Mouse (Mus musculus) hindbrain, embryonic 11.5 days (tissue): ENCODE measurements around the gene Kdm1a. TPM values are rescaled to one million over a fixed set of nuclear protein-coding genes. Genes with fewer than 3 reads are reported as not detected.

Experiments
- ATAC-seq: fragments of 200-750 bp; cut with Nextera tagmentation; 2 replicates; pipeline ENCODE4 v1.8.0; 2017; ENCODE audit warnings: mild to moderate bottlenecking, moderate TSS enrichment, moderate library complexity; ENCODE audit not compliant: low FRiP score
- DNase-seq: peaks from one replicate; pipeline ENCODE4 v3.0.0-alpha.2; 2015; ENCODE audit warnings: low spot score
- H3K27ac ChIP-seq: fragments of 300-500 bp; sonication (generic); 2 replicates; pipeline ENCODE4 v1.5.1; 2014; ENCODE audit warnings: mild to moderate bottlenecking, low read depth, low read length
- H3K27me3 ChIP-seq: fragments of 300-500 bp; sonication (generic); 2 replicates; pipeline ENCODE4 v1.6.1; 2014; ENCODE audit warnings: mild to moderate bottlenecking, low read length, moderate library complexity, mixed read lengths; ENCODE audit not compliant: control insufficient read depth, insufficient read depth
- H3K36me3 ChIP-seq: fragments of 300-500 bp; sonication (generic); 2 replicates; pipeline ENCODE4 v1.6.1; 2014; ENCODE audit warnings: mild to moderate bottlenecking, low read length, moderate library complexity, mixed read lengths; ENCODE audit not compliant: control insufficient read depth, insufficient read depth
- H3K4me1 ChIP-seq: fragments of 300-500 bp; sonication (generic); replicated peaks from 2 replicates; pipeline ENCODE4 v1.6.1; 2014; ENCODE audit warnings: low read length, mixed read lengths; ENCODE audit not compliant: control insufficient read depth, insufficient read depth
- H3K4me2 ChIP-seq: fragments of 300-500 bp; sonication (generic); replicated peaks from 2 replicates; pipeline ENCODE4 v1.6.1; 2014; ENCODE audit warnings: mild to moderate bottlenecking, low read depth, low read length
- H3K4me3 ChIP-seq: fragments of 300-500 bp; sonication (generic); 2 replicates; pipeline ENCODE4 v1.5.1; 2014; ENCODE audit warnings: low read depth, low read length
- H3K9ac ChIP-seq: fragments of 300-500 bp; sonication (generic); 2 replicates; pipeline ENCODE4 v1.6.1; 2014; ENCODE audit warnings: low read depth, low read length
- H3K9me3 ChIP-seq: fragments of 300-500 bp; sonication (generic); 2 replicates; pipeline ENCODE4 v1.6.1; 2016; ENCODE audit warnings: low read length; ENCODE audit not compliant: control insufficient read depth
- WGBS: fragments of 180-500 bp; shearing (Covaris S2); extraction: QIAGEN DNeasy Blood & Tissue Kit; methylation state at CpG from one replicate; pipeline ENCODE4 v1.1.7; 2014; 5-methylcytosine and 5-hydroxymethylcytosine counted together
- polyA plus RNA-seq: library from polyadenylated mRNA; unstranded; fragments of >200 nt; fragmentation: Nextera tagmentation; extraction: Ambion mirVana; gene quantifications from 2 replicates; pipeline ENCODE4 v1.2.1, GENCODE M21; 2014

The Kdm1a gene
- polyA plus RNA-seq, 1 experiment from 2014 or later = 91.7 TPM

DNA sequence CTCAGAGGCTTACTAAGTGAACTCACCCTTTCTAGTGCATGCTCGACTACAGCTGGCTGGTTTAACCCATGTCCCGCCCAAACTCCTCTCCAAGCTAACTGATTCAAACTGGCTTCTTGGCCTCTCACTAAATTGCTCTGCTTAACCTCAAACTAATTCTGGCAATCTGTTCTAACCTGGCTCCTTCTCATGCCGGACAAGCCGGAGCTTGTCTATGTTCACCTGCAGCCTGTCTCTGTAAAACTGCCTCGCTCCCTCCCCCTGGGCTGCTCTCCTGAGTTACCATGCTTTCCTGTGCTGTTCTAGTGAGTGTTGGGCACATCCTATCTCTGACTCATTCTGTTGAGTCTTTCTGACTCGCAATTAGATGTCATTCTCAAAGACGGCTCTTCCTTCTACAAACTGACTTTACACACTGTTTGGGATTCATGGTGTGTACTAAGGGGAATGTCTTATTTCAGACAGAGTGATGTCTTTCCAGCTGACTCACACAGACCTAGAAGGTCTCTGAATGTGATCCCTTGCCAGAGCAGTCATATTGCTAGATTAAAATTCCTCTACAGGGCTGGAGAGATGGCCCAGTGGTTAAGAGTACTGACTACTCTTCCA is 4.2 kb downstream of the Kdm1a start:
- ATAC-seq = no peak
- no peaks in the 10 kb centered on the region for H3K9me3 ChIP-seq
- no peak overlapping the region for H3K27ac ChIP-seq
- H3K4me1 ChIP-seq = no peaks in the 10 kb centered on the region; the same call in 1 of the 2 replicates
- no peak overlapping the region for H3K4me3 ChIP-seq
- H3K27me3 ChIP-seq = no peaks in the 10 kb centered on the region
- WGBS = 96% methylated on average over 7 of the region's 7 CpGs
- H3K36me3 ChIP-seq = no peaks in the 10 kb centered on the region
- H3K9ac ChIP-seq = no peak overlapping the region
- no peak overlapping the region for H3K4me2 ChIP-seq
- DNase-seq = no peak

DNA sequence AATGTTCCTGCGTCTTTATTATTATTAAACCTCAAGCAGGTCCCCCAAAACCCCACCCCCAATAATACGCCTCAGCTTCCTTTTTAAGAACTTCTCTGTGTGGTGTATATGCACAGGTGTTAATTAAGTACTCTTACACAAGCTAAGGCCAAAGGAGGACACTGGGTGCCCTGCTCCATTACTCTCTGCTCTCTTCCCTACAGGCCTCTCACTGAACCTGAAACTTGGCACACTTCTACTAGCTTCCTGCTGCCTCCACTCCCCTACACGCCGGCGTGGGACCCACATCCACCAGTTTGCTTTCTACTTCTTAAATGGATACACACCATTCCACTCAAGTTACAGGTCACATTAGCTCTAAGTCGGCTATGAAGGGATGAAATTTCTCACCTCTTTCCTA is 7.3 kb downstream of the Kdm1a start:
- DNase-seq (no peak), ATAC-seq (no peak)
- no peaks in the 10 kb centered on the region for H3K27me3 ChIP-seq
- no peak overlapping the region for H3K9ac ChIP-seq
- H3K9me3 ChIP-seq = no peaks in the 10 kb centered on the region
- no peak overlapping the region for H3K4me2 ChIP-seq
- no peak overlapping the region for H3K4me3 ChIP-seq
- WGBS = 93% methylated on average over 6 of the region's 6 CpGs
- H3K36me3 ChIP-seq = no peaks in the 10 kb centered on the region
- no peaks in the 10 kb centered on the region for H3K4me1 ChIP-seq
- no peak overlapping the region for H3K27ac ChIP-seq

DNA sequence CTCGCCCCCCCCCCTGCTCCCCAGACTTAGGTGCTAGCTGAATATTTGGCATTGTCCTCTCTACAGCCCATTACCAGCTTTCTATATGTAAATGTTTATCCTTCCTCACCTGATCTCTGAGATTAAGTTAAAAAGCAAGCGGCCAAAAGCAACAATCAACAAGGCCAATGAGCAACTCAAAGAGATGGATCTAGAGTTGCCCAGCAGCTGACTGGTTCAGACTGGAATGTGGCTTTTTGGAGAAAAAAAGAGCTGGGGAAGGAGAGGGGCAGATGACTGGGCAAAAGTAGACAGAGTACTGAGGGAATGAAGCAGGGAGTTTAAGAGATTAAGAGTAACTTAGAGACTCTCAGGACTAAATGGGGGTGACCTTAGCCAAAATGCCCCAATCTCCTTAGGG is 8.5 kb downstream of the Kdm1a start:
- H3K27me3 ChIP-seq = no peaks in the 10 kb centered on the region
- WGBS = 89% methylated on average over 2 of the region's 2 CpGs
- H3K4me1 ChIP-seq = no peaks in the 10 kb centered on the region
- H3K9ac ChIP-seq = no peak overlapping the region
- ATAC-seq (no peak), DNase-seq (no peak)
- no peak overlapping the region for H3K27ac ChIP-seq
- no peak overlapping the region for H3K4me3 ChIP-seq
- H3K4me2 ChIP-seq = no peak overlapping the region
- no peaks in the 10 kb centered on the region for H3K36me3 ChIP-seq
- H3K9me3 ChIP-seq = no peaks in the 10 kb centered on the region

DNA sequence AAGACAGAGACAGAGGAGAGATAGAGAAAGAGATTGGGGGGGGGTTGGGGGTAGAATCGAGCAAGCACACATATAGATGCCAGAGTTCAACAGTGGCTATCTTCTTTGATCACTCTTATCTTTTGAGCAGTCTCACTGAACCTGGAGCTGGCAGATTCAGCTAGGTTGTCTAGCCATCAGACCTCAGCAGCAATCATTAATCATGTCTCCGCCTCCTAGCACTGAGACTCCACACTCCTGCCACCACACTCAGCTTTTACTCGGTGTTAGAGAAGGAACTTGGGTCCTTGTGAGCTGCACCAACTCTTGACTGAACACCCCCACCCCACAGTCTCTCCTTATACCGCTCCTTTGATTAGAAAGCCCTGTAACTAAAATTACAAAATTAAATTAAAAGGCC is 10.4 kb downstream of the Kdm1a start:
- H3K4me2 ChIP-seq = no peak overlapping the region
- DNase-seq = no peak
- no peak overlapping the region for H3K9ac ChIP-seq
- no peak for ATAC-seq
- no peaks in the 10 kb centered on the region for H3K36me3 ChIP-seq
- no peaks in the 10 kb centered on the region for H3K4me1 ChIP-seq
- no peaks in the 10 kb centered on the region for H3K9me3 ChIP-seq
- WGBS = 72% methylated on average over 4 of the region's 4 CpGs
- H3K27me3 ChIP-seq = no peaks in the 10 kb centered on the region
- H3K27ac ChIP-seq = no peak overlapping the region
- no peak overlapping the region for H3K4me3 ChIP-seq

DNA sequence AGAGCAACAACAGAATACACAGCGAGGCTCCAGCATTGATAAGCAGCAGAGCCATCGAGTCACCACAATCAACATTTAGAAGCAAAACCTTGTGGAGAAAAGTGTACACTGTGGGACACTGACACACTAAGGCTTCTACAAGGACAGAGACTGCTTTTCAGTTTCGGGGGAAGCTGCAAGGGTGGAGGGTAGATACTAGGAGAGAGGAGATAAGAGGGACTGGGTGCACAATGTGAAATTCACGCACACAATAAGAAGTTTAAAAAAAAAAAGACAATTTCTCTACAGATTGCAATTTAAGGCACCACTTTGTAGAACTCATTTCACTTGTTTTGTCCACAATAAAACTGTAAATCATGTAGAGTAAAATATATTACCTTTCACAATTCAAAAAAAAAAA is 14.5 kb downstream of the Kdm1a start:
- H3K27me3 ChIP-seq = no peaks in the 10 kb centered on the region
- H3K9ac ChIP-seq = no peak overlapping the region
- H3K4me1 ChIP-seq = no peaks in the 10 kb centered on the region
- no peak overlapping the region for H3K4me2 ChIP-seq
- H3K27ac ChIP-seq = no peak overlapping the region
- 95% methylated on average over 4 of the region's 4 CpGs for WGBS
- ATAC-seq (no peak), DNase-seq (no peak)
- H3K4me3 ChIP-seq = no peak overlapping the region
- H3K9me3 ChIP-seq = no peaks in the 10 kb centered on the region
- no peaks in the 10 kb centered on the region for H3K36me3 ChIP-seq

DNA sequence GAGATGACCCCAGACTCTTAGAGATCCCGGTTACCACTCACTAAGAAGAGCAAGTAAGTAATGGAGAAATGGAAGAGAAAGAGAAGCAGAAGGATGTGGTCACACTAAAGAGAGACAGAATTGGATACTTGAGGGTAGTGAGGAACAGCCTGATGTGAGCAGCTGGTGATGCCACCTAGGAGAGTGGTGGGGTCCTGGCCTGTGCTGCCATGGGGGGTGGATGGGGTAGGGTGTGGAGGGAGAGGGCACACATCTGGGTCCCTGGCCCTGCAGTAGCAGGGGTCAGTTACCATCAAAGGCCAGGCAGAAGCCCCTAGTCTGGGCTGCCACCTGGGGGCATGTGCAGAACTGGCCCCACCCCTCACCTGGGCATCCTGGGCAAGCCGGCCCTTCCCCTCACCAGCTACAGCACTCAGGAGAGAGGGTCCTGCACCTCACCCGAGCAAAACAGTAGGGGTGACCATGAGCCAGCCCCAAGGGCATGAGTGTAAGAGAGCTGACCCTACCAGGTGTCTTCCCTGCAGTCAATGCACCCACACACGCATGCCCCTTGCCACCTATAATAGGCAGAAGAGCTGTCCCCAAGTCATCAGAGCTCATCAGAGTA is 15.2 kb downstream of the Kdm1a start:
- H3K27me3 ChIP-seq = no peaks in the 10 kb centered on the region
- no peaks in the 10 kb centered on the region for H3K36me3 ChIP-seq
- WGBS = 88% methylated on average over 4 of the region's 4 CpGs
- ATAC-seq (no peak), DNase-seq (no peak)
- no peak overlapping the region for H3K4me2 ChIP-seq
- no peaks in the 10 kb centered on the region for H3K4me1 ChIP-seq
- H3K27ac ChIP-seq = no peak overlapping the region
- H3K4me3 ChIP-seq = no peak overlapping the region
- H3K9ac ChIP-seq = no peak overlapping the region
- no peaks in the 10 kb centered on the region for H3K9me3 ChIP-seq

DNA sequence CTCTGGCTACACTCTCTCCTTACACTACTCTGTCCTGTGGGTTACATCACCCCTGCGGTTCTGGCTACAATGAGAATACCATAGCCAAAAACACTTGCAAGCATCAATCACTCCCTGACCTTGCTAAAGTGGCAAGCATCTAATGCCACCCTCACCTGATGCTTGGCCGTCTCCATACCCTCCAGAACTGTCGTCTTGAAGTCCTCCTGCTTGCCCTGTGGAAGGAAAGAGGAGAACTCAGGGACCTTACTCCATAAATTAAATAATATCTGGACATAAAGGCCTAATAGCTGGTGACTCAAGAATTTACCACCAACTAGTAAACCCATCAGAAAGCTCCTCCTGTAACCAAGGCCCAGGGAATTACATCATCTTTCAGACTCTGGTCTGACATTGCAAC is 20.6 kb downstream of the Kdm1a start:
- H3K36me3 ChIP-seq = no peaks in the 10 kb centered on the region
- no peak overlapping the region for H3K27ac ChIP-seq
- no peaks in the 10 kb centered on the region for H3K4me1 ChIP-seq
- H3K4me2 ChIP-seq = no peak overlapping the region
- no peak overlapping the region for H3K9ac ChIP-seq
- ATAC-seq = no peak
- H3K4me3 ChIP-seq = no peak overlapping the region
- H3K9me3 ChIP-seq = no peaks in the 10 kb centered on the region
- no peak for DNase-seq
- WGBS = 90% methylated on average over 3 of the region's 3 CpGs
- H3K27me3 ChIP-seq = no peaks in the 10 kb centered on the region

DNA sequence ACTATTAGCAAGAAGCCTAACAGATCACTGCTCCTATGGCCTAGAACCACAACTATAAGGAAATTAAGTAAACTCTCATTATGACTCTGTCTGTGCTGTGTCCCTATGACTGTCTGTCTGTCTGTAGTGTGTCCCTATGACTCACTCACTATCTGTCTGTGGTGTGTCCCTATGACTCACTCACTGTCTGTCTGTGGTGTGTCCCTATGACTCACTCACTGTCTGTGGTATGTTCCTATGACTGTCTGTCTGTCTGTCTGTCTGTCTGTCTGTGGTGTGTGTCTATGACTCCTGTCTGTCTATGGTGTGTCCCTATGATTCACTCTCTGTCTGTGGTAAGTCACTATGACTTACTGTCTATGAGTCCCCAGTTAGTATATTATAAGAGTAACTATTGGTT is 32.5 kb downstream of the Kdm1a start:
- H3K4me1 ChIP-seq = no peaks in the 10 kb centered on the region
- H3K27me3 ChIP-seq = no peaks in the 10 kb centered on the region
- H3K9ac ChIP-seq = no peak overlapping the region
- H3K27ac ChIP-seq = no peak overlapping the region
- ATAC-seq (no peak), DNase-seq (no peak)
- H3K36me3 ChIP-seq = peaks cover 13% of the 10 kb centered on the region; the same call in 1 of the 2 replicates
- H3K9me3 ChIP-seq = no peaks in the 10 kb centered on the region
- no peak overlapping the region for H3K4me3 ChIP-seq
- no peak overlapping the region for H3K4me2 ChIP-seq

DNA sequence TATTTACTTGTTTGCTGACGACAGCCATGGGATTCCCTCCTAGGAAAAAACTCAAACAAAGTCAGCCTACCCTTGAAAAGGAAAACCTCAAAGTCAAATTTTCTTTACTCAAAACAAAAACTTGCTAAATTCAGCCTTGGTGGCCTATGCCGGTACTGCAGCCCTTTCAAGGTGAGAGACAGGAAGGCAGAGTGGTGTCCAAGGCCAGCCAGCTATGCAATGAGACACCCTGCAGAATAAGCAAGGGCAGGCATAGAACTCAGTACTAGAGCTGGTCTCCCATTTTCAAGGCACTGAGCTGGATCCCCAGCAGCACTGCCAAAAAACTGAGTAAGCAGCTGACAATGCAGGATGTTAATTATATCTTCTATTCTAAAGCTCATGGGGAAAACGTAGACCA is 33.9 kb downstream of the Kdm1a start:
- ATAC-seq (no peak), DNase-seq (no peak)
- Histone ChIP-seq H3K9ac (no peak overlapping the region), H3K27ac (no peak overlapping the region), H3K9me3 (no peaks in the 10 kb centered on the region), H3K4me2 (no peak overlapping the region), H3K4me3 (no peak overlapping the region), H3K36me3 (peaks cover 13% of the 10 kb centered on the region; the same call in 1 of the 2 replicates), H3K27me3 (no peaks in the 10 kb centered on the region), H3K4me1 (no peaks in the 10 kb centered on the region)
- 91% methylated on average over 3 of the region's 3 CpGs for WGBS
